Mouse (Mus musculus): Measurements from ENCODE around the gene Myo7a.

GRCm38 (mm10) chr7:98002617-98003016 is 116.7 kb downstream of the Myo7a start:
- TF ChIP-seq GATA1 (IDR thresholded peaks at IDR 0.05; ENCODE audit: low read length), result no peak
- no peak for TF ChIP-seq TAL1 (IDR thresholded peaks at IDR 0.05; ENCODE audit: low read length)

All from erythroblast, embryonic 14.5 days (primary cell).